Mouse (Mus musculus): ENCODE results near the gene Klhl5. TPM values are rescaled to one million over a fixed set of nuclear protein-coding genes. Genes with fewer than 3 reads are reported as not detected.

Klhl5 gene
- polyA plus RNA-seq, 1 experiment from 2014 or later, result 27.2 TPM

Other genes starting within 250 kb of the Klhl5 start
- 0.50 and 0.63 TPM in 2 replicates for gene Tlr1, start 174.0 kb upstream of the Klhl5 start, polyA plus RNA-seq (2016; fragmentation: Nextera tagmentation; extraction: Ambion mirVana)
- gene Tlr6, start 147.4 kb upstream of the Klhl5 start, polyA plus RNA-seq (2016; fragmentation: Nextera tagmentation; extraction: Ambion mirVana), result 0.58 and 0.70 TPM in 2 replicates
- 15.3 and 21.1 TPM in 2 replicates for gene Fam114a1, start 137.5 kb upstream of the Klhl5 start, polyA plus RNA-seq (2016; fragmentation: Nextera tagmentation; extraction: Ambion mirVana)
- 0.18 TPM in 1 of 2 replicates, not detected in the other for gene Tmem156, start 15.4 kb upstream of the Klhl5 start, polyA plus RNA-seq (2016; fragmentation: Nextera tagmentation; extraction: Ambion mirVana)
- gene Wdr19, start 92.2 kb downstream of the Klhl5 start, polyA plus RNA-seq (2016; fragmentation: Nextera tagmentation; extraction: Ambion mirVana), result 16.6 and 18.1 TPM in 2 replicates
- 68.4 and 73.5 TPM in 2 replicates for gene Rfc1, start 228.1 kb downstream of the Klhl5 start, polyA plus RNA-seq (2016; fragmentation: Nextera tagmentation; extraction: Ambion mirVana)
- gene Klb, start 240.8 kb downstream of the Klhl5 start, polyA plus RNA-seq (2016; fragmentation: Nextera tagmentation; extraction: Ambion mirVana), result not detected in 2 replicates